Mouse (Mus musculus) CH12.LX (cell line): Measurements from ENCODE around the gene Ugt1a5. TPM values are rescaled to one million over a fixed set of nuclear protein-coding genes. Genes with fewer than 3 reads are reported as not detected.

ENCODE experiments used
- DNase-seq: peaks from one replicate; pipeline ENCODE4 v3.0.0-alpha.2; 2013; ENCODE audit errors: extremely low read depth
- H3K27ac ChIP-seq: 2 replicates; pipeline ENCODE4 v1.5.1; 2012; ENCODE audit warnings: low read depth, mild to moderate bottlenecking, control low read depth, moderate library complexity; ENCODE audit not compliant: insufficient read depth
- H3K27me3 ChIP-seq: replicated peaks from 2 replicates; pipeline ENCODE3; 2012; ENCODE audit warnings: inconsistent platforms
- H3K36me3 ChIP-seq, 2 experiments: replicated peaks in 1 of 2; 2 replicates each; pipeline versions ENCODE3 to v1.6.1; 2012; ENCODE audit warnings: inconsistent platforms in 1 of 2, low read length in 1 of 2, mild to moderate bottlenecking in 1 of 2, mixed read lengths in 1 of 2, moderate library complexity in 1 of 2; ENCODE audit not compliant: control insufficient read depth in 1 of 2, insufficient read depth in 1 of 2
- H3K4me1 ChIP-seq, 2 experiments: 2 replicates each; pipeline ENCODE4 v1.6.1; 2012; ENCODE audit warnings: inconsistent platforms in 1 of 2, moderate library complexity in 1 of 2; ENCODE audit not compliant: insufficient read depth in 2 of 2, control insufficient read depth in 1 of 2
- H3K4me2 ChIP-seq: 2 replicates; pipeline ENCODE4 v1.6.1; 2012; ENCODE audit warnings: low read depth, mild to moderate bottlenecking, control low read depth; ENCODE audit not compliant: poor library complexity, insufficient read depth, severe bottlenecking
- H3K4me3 ChIP-seq, 3 experiments: fragments of 150-350 bp in 1 of 3; sonication (generic) in 1 of 3; replicated peaks in 1 of 3; 2 replicates each; pipeline versions ENCODE3 to v1.5.1; 2011 to 2012; ENCODE audit warnings: low read depth in 2 of 3, low read length in 2 of 3, mild to moderate bottlenecking in 2 of 3, moderate library complexity in 2 of 3, control low read depth in 1 of 3, improper control_type of control experiment in 1 of 3, inconsistent platforms in 1 of 3, mixed read lengths in 1 of 3; ENCODE audit not compliant: poor library complexity in 1 of 3
- H3K79me2 ChIP-seq: replicated peaks from 2 replicates; pipeline ENCODE4 v1.6.1; 2012; ENCODE audit warnings: mild to moderate bottlenecking, moderate library complexity; ENCODE audit not compliant: control insufficient read depth, poor library complexity, insufficient read depth, severe bottlenecking; ENCODE audit errors: extremely low read depth
- H3K9ac ChIP-seq: 2 replicates; pipeline ENCODE4 v1.6.1; 2012; ENCODE audit warnings: low read depth, mild to moderate bottlenecking, control low read depth, moderate library complexity; ENCODE audit not compliant: insufficient read depth
- H3K9me3 ChIP-seq: replicated peaks from 2 replicates; pipeline ENCODE3; 2012; ENCODE audit warnings: low read length, inconsistent platforms, mixed read lengths
- BHLHE40 ChIP-seq: IDR thresholded peaks from 2 replicates; pipeline ENCODE4 v1.6.1; 2011; ENCODE audit warnings: mild to moderate bottlenecking, low read depth, low read length, improper control_type of control experiment
- CHD2 ChIP-seq: IDR thresholded peaks from 2 replicates; pipeline ENCODE4 v1.6.1; 2011; ENCODE audit warnings: low read length, improper control_type of control experiment
- CTCF ChIP-seq, 2 experiments: IDR thresholded peaks in 1 of 2; conservative IDR thresholded peaks in 1 of 2; 2 replicates each; pipeline ENCODE4 v1.5.1; 2011 to 2012; ENCODE audit warnings: low read depth in 2 of 2, low read length in 2 of 2, improper control_type of control experiment in 1 of 2, inconsistent platforms in 1 of 2, mild to moderate bottlenecking in 1 of 2, moderate library complexity in 1 of 2
- ELF1 ChIP-seq: IDR thresholded peaks from 2 replicates; pipeline ENCODE4 v1.6.1; 2014; ENCODE audit warnings: low read depth, mild to moderate bottlenecking, inconsistent platforms, low read length, improper control_type of control experiment
- EP300 ChIP-seq: IDR thresholded peaks from 2 replicates; pipeline ENCODE4 v1.6.1; 2011; ENCODE audit warnings: low read length, improper control_type of control experiment
- HCFC1 ChIP-seq: IDR thresholded peaks from 2 replicates; pipeline ENCODE4 v1.6.1; 2012; ENCODE audit warnings: low read depth, mild to moderate bottlenecking, inconsistent platforms, low read length, improper control_type of control experiment
- KAT2A ChIP-seq: IDR thresholded peaks from 2 replicates; pipeline ENCODE4 v1.6.1; 2012; ENCODE audit warnings: low read length, improper control_type of control experiment, inconsistent platforms; ENCODE audit not compliant: insufficient replicate concordance
- MAX ChIP-seq: IDR thresholded peaks from 2 replicates; pipeline ENCODE4 v1.6.1; 2011; ENCODE audit warnings: low read length, improper control_type of control experiment
- MAZ ChIP-seq: IDR thresholded peaks from 2 replicates; pipeline ENCODE4 v1.6.1; 2012; ENCODE audit warnings: low read depth, mild to moderate bottlenecking, inconsistent platforms, low read length, improper control_type of control experiment, moderate library complexity
- MXI1 ChIP-seq: IDR thresholded peaks from 2 replicates; pipeline ENCODE4 v1.6.1; 2011; ENCODE audit warnings: mild to moderate bottlenecking, low read depth, low read length, improper control_type of control experiment
- MYC ChIP-seq: IDR thresholded peaks from 2 replicates; pipeline ENCODE4 v1.6.1; 2011; ENCODE audit warnings: low read depth, mild to moderate bottlenecking, improper control_type of control experiment, low read length
- NELFE ChIP-seq: IDR thresholded peaks from 2 replicates; pipeline ENCODE4 v1.6.1; 2011; ENCODE audit warnings: low read depth, low read length, improper control_type of control experiment
- POLR2A ChIP-seq: IDR thresholded peaks from 2 replicates; pipeline ENCODE4 v1.6.1; 2011; ENCODE audit warnings: low read depth, mild to moderate bottlenecking, improper control_type of control experiment, low read length
- RAD21 ChIP-seq: IDR thresholded peaks from 2 replicates; pipeline ENCODE4 v1.6.1; 2011; ENCODE audit warnings: low read depth, mild to moderate bottlenecking, low read length, improper control_type of control experiment, moderate library complexity
- RCOR1 ChIP-seq: conservative IDR thresholded peaks from 2 replicates; pipeline ENCODE4 v1.6.1; 2012; ENCODE audit warnings: low read depth, mild to moderate bottlenecking, inconsistent platforms, low read length, improper control_type of control experiment
- SMC3 ChIP-seq: IDR thresholded peaks from 2 replicates; pipeline ENCODE4 v1.6.1; 2011; ENCODE audit warnings: low read depth, low read length, improper control_type of control experiment
- TBP ChIP-seq: conservative IDR thresholded peaks from 2 replicates; pipeline ENCODE4 v1.6.1; 2011; ENCODE audit warnings: low read depth, low read length, improper control_type of control experiment
- TCF12 ChIP-seq: IDR thresholded peaks from 2 replicates; pipeline ENCODE4 v1.6.1; 2014; ENCODE audit warnings: low read depth, mild to moderate bottlenecking, inconsistent platforms, low read length, improper control_type of control experiment
- USF2 ChIP-seq: conservative IDR thresholded peaks from 2 replicates; pipeline ENCODE4 v1.6.1; 2011; ENCODE audit warnings: low read depth, low read length, improper control_type of control experiment
- ZMIZ1 ChIP-seq: IDR thresholded peaks from 2 replicates; pipeline ENCODE4 v1.6.1; 2012; ENCODE audit warnings: low read depth, mild to moderate bottlenecking, inconsistent platforms, low read length, improper control_type of control experiment
- dilution Hi-C: fragments of 300-500 bp; cut with MboI; formaldehyde crosslinking; loops from 2 replicates; pipeline ENCODE4 v1.14.3; 2020; ENCODE audit warnings: low sequenced_read_pairs; ENCODE audit not compliant: extremely low pct_unique_long_range_greater_than_20kb, extremely low pct_ligation_motif_present
- in situ Hi-C: fragments of 300-500 bp; cut with MboI; formaldehyde crosslinking; loops from 3 replicates; pipeline ENCODE4 v1.14.3; 2019; ENCODE audit warnings: low sequenced_read_pairs, low pct_ligation_motif_present, low pct_unique_long_range_greater_than_20kb, mixed read lengths
- polyA plus RNA-seq: library from polyadenylated mRNA; unstranded; fragments of >175 nt; gene quantifications from 2 replicates; pipeline ENCODE4 v1.2.1, GENCODE M21; 2012; ENCODE audit warnings: low read depth; ENCODE audit not compliant: insufficient read length
- total RNA-seq, 2 experiments: library from RNA; depleted of rRNA; stranded (reverse); fragments of 300-350 nt in 1 of 2; fragments of >200 nt in 1 of 2; gene quantifications; 2 replicates each; pipeline ENCODE4 v1.2.3; 2012 to 2014

The Ugt1a5 gene
- total and polyA plus RNA-seq, 3 experiments = not detected

- no peak overlapping the region for H3K4me2 ChIP-seq
- no peaks in the 10 kb centered on the region for H3K27me3 ChIP-seq
- peak; percentile 7 for DNase-seq
- TF ChIP-seq ZMIZ1 = peak; percentile 41; the same call in 1 of the 2 replicates
- TF ChIP-seq NELFE = 0 out of 2 replicates have a peak, but pooled peaks have one; percentile 10
- peak; percentile 45; the same call in 1 of the 2 replicates for TF ChIP-seq MXI1
- TF ChIP-seq RCOR1 = peak; percentile 55; the same call in 1 of the 2 replicates
- no peak for TF ChIP-seq USF2
- peak in 1 of 2 experiments; percentile 46; a peak in 2 of 4 replicates for TF ChIP-seq CTCF (conservative IDR thresholded peaks at IDR 0.05 in 1 of 2, IDR thresholded peaks at IDR 0.05 in 1 of 2; ENCODE audit: low read depth in 2 of 2, low read length in 2 of 2)
- no peak for TF ChIP-seq MAZ
- TF ChIP-seq CHD2 = 0 out of 2 replicates have a peak, but pooled peaks have one; percentile 22
- TF ChIP-seq POLR2A = no peak
- 0 out of 2 replicates have a peak, but pooled peaks have one; percentile 17 for TF ChIP-seq BHLHE40
- H3K9ac ChIP-seq = no peak overlapping the region
- H3K4me3 ChIP-seq = no peak overlapping the region
- dilution Hi-C loops = no loop called here
- H3K79me2 ChIP-seq = no peaks in the 10 kb centered on the region
- H3K9me3 ChIP-seq = peaks cover 78% of the 10 kb centered on the region
- no peaks in the 10 kb centered on the region for H3K4me1 ChIP-seq
- H3K36me3 ChIP-seq = no peaks in the 10 kb centered on the region
- H3K27ac ChIP-seq = no peak overlapping the region
- in situ Hi-C loops = no loop called here
Observed at GRCm38 (mm10) chr1:88217144-88217543, 51.3 kb downstream of the Ugt1a5 start.

DNA sequence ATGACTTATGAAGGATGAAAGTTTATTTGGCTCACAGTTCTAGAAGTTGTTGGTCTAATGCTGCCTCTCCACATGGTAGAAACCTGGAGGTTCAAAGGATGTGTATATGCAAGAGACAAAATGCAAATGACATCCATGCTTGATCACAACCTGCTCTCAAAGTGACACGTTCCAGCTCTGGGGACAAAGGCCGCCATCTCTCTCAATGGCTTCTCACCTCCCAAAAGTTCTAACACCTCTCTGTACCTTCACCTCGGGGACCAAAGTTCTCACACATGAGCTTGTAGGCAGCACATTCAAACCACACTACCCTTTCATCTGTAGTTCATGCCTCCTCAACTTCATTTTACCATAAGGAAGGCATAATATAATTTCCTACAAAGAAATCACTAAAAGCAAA, 51.8 kb downstream of the Ugt1a5 start:
- in situ Hi-C loops = no loop called here
- peak; percentile 7 for DNase-seq

DNA sequence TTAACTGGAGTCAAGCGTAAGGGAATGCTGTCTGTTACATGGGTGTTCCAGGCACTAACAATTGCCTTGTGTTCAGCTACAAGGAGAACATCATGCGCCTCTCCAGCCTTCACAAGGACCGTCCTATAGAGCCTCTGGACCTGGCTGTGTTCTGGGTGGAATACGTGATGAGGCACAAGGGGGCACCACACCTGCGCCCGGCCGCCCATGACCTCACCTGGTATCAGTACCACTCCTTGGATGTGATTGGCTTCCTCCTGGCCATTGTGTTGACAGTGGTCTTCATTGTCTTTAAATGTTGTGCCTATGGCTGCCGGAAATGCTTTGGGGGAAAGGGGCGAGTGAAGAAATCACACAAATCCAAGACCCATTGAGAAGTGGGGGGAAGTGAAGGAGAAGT, 52.2 kb downstream of the Ugt1a5 start:
- TF ChIP-seq TBP (no peak), USF2 (no peak), KAT2A (no peak), TCF12 (no peak), SMC3 (no peak), ELF1 (no peak), NELFE (no peak)
- TF ChIP-seq, all 38 proteins: peak for 0
- Histone ChIP-seq H3K9ac (no peak overlapping the region), H3K27me3 (no peaks in the 10 kb centered on the region), H3K79me2 (no peaks in the 10 kb centered on the region), H3K9me3 (peaks cover 69% of the 10 kb centered on the region), H3K4me2 (no peak overlapping the region), H3K36me3 (no peaks in the 10 kb centered on the region), H3K4me3 (no peak overlapping the region), H3K4me1 (no peaks in the 10 kb centered on the region), H3K27ac (no peak overlapping the region)
- in situ Hi-C loops (no loop called here), dilution Hi-C loops (no loop called here)
- DNase-seq = peak; percentile 2

More for the DNA sequence above, 51.8 kb downstream of the Ugt1a5 start:
- Histone ChIP-seq H3K9ac (no peak overlapping the region), H3K36me3 (no peaks in the 10 kb centered on the region), H3K27me3 (no peaks in the 10 kb centered on the region), H3K9me3 (peaks cover 74% of the 10 kb centered on the region), H3K27ac (no peak overlapping the region), H3K4me3 (no peak overlapping the region), H3K4me1 (no peaks in the 10 kb centered on the region), H3K4me2 (no peak overlapping the region), H3K79me2 (no peaks in the 10 kb centered on the region)
- dilution Hi-C loops = no loop called here
- TF ChIP-seq MAX = no peak
- no peak for TF ChIP-seq HCFC1
- no peak for TF ChIP-seq ZMIZ1
- TF ChIP-seq RAD21 = no peak
- TF ChIP-seq EP300 = no peak
- no peak for TF ChIP-seq MXI1
- no peak for TF ChIP-seq MYC
- TF ChIP-seq USF2 = no peak
- TF ChIP-seq KAT2A = no peak
